Mouse (Mus musculus) ovary, adult 18-20 months (tissue): ENCODE results near the gene Cdkn2d.
"Not testable (repeated sequence)": the region's sequence is repeated elsewhere in the genome, so short reads cannot be mapped to it uniquely, and the experiment has no call there.

ENCODE experiments used
- DNase-seq: peaks from one replicate; pipeline ENCODE4 v3.0.0; 2022; ENCODE audit warnings: low spot score, mixed read lengths

Cdkn2d gene

GRCm38 (mm10) chr9:21275013-21275710 is 16.0 kb downstream of the Cdkn2d start:
- DNase-seq = no peak

GRCm38 (mm10) chr9:21274336-21274735 is 16.9 kb downstream of the Cdkn2d start:
- DNase-seq = no peak

- no peak for DNase-seq
Observed at GRCm38 (mm10) chr9:21273520-21274228, 17.5 kb downstream of the Cdkn2d start.

- DNase-seq = no peak
Observed at GRCm38 (mm10) chr9:21273094-21273493, 18.1 kb downstream of the Cdkn2d start.

GRCm38 (mm10) chr9:21272391-21272790 is 18.8 kb downstream of the Cdkn2d start:
- DNase-seq = no peak

GRCm38 (mm10) chr9:21269590-21269989 is 21.6 kb downstream of the Cdkn2d start:
- not testable (repeated sequence) for DNase-seq

- DNase-seq = no peak
Observed at GRCm38 (mm10) chr9:21268305-21268704, 22.9 kb downstream of the Cdkn2d start.

GRCm38 (mm10) chr9:21266889-21267288 is 24.3 kb downstream of the Cdkn2d start:
- DNase-seq = no peak

- DNase-seq = no peak
Observed at GRCm38 (mm10) chr9:21265611-21266010, 25.6 kb downstream of the Cdkn2d start.

GRCm38 (mm10) chr9:21265000-21265561 is 26.1 kb downstream of the Cdkn2d start, which contains the start of gene Atg4d:
Atg4d (plus strand) TSS chr9:21265293.
- DNase-seq = peak; percentile 99

GRCm38 (mm10) chr9:21264272-21264999 is 26.8 kb downstream of the Cdkn2d start:
- DNase-seq = no peak

- no peak for DNase-seq
Observed at GRCm38 (mm10) chr9:21261831-21262230, 29.4 kb downstream of the Cdkn2d start.

- DNase-seq = no peak
Observed at GRCm38 (mm10) chr9:21260491-21261040, 30.6 kb downstream of the Cdkn2d start.

GRCm38 (mm10) chr9:21256349-21256748 is 34.9 kb downstream of the Cdkn2d start:
- DNase-seq = not testable (repeated sequence)

- no peak for DNase-seq
Observed at GRCm38 (mm10) chr9:21254690-21255089, 36.5 kb downstream of the Cdkn2d start.

- no peak for DNase-seq
Observed at GRCm38 (mm10) chr9:21251116-21251735, 40.0 kb downstream of the Cdkn2d start.

- DNase-seq = no peak
Observed at GRCm38 (mm10) chr9:21250509-21250908, 40.7 kb downstream of the Cdkn2d start.

GRCm38 (mm10) chr9:21249629-21250508 is 41.3 kb downstream of the Cdkn2d start:
- no peak for DNase-seq

GRCm38 (mm10) chr9:21248326-21248725 is 42.9 kb downstream of the Cdkn2d start, which contains the start of gene S1pr5:
S1pr5 (minus strand) TSS chr9:21248443.
- DNase-seq = no peak

- DNase-seq = no peak
Observed at GRCm38 (mm10) chr9:21246342-21246741, 44.9 kb downstream of the Cdkn2d start.

- no peak for DNase-seq
Observed at GRCm38 (mm10) chr9:21245113-21245487, 46.1 kb downstream of the Cdkn2d start.
